Mouse (Mus musculus) layer of hippocampus, postnatal 36 days (tissue): ENCODE data around the gene Calr3. TPM values are rescaled to one million over a fixed set of nuclear protein-coding genes. Genes with fewer than 3 reads are reported as not detected.

Experiments used
- DNase-seq, 2 experiments: peaks; one replicate each; pipeline ENCODE4 v3.0.0; 2022
- microRNA-seq, 2 experiments: library from miRNA; unstranded; fragments of <30 nt; microRNA quantifications; one replicate each; pipeline ENCODE4 v1.2.0; 2021
- total RNA-seq, 2 experiments: library from RNA; stranded (reverse); gene quantifications; 2 replicates each; pipeline ENCODE4 v1.2.3; 2021

Gene Calr3
- total RNA-seq, 2 experiments from 2014 or later = 0.32 to 1.4 TPM

- no peak for DNase-seq
Measured at GRCm38 (mm10) chr8:72434952-72435351, 8.7 kb downstream of the Calr3 start.

- DNase-seq = no peak
Measured at GRCm38 (mm10) chr8:72429676-72430075, 14.0 kb downstream of the Calr3 start.

GRCm38 (mm10) chr8:72422926-72423325 is 20.7 kb downstream of the Calr3 start:
- DNase-seq = no peak

GRCm38 (mm10) chr8:72421362-72422335 is 22.0 kb downstream of the Calr3 start, which contains the start of gene Eps15l1:
Eps15l1 (minus strand) TSS chr8:72421460.
- peak; percentile 97 to 98 for DNase-seq

- DNase-seq = peak in 1 of 2 experiments; percentile 25
Measured at GRCm38 (mm10) chr8:72420571-72421361, 22.9 kb downstream of the Calr3 start.

- no peak for DNase-seq
Measured at GRCm38 (mm10) chr8:72418073-72418472, 25.6 kb downstream of the Calr3 start.

GRCm38 (mm10) chr8:72415252-72415651 is 28.4 kb downstream of the Calr3 start:
- DNase-seq = no peak

- DNase-seq = no peak
Measured at GRCm38 (mm10) chr8:72413839-72414238, 29.8 kb downstream of the Calr3 start.

- no peak for DNase-seq
Measured at GRCm38 (mm10) chr8:72409443-72409842, 34.2 kb downstream of the Calr3 start.

GRCm38 (mm10) chr8:72407878-72408277 is 35.8 kb downstream of the Calr3 start:
- no peak for DNase-seq

GRCm38 (mm10) chr8:72402981-72403380 is 40.7 kb downstream of the Calr3 start:
- DNase-seq = no peak

- no peak for DNase-seq
Measured at GRCm38 (mm10) chr8:72401381-72401780, 42.3 kb downstream of the Calr3 start.

- DNase-seq = no peak
Measured at GRCm38 (mm10) chr8:72385737-72386136, 57.9 kb downstream of the Calr3 start.

GRCm38 (mm10) chr8:72382395-72382794 is 61.3 kb downstream of the Calr3 start:
- no peak for DNase-seq

GRCm38 (mm10) chr8:72380656-72381055 is 63.0 kb downstream of the Calr3 start:
- no peak for DNase-seq

- DNase-seq = no peak
Measured at GRCm38 (mm10) chr8:72376900-72377299, 66.8 kb downstream of the Calr3 start.

- DNase-seq = no peak
Measured at GRCm38 (mm10) chr8:72376309-72376708, 67.4 kb downstream of the Calr3 start.

- no peak for DNase-seq
Measured at GRCm38 (mm10) chr8:72375161-72375560, 68.5 kb downstream of the Calr3 start.

Small RNAs within 50 kb of the gene (microRNA-seq; reads per million reads assigned to microRNA genes)
- 2.1 to 4.0 reads per million in 2 experiments for gene Mir7068

Other genes starting within 250 kb of the Calr3 start
- under 1 TPM in 1 of 2 experiments, not detected in 1; 0.48 TPM for gene Cib3, start 231.0 kb downstream of the Calr3 start, total RNA-seq
- not detected for gene Gm11034, start 230.2 kb downstream of the Calr3 start, total RNA-seq
- 10 to 100 TPM; 59.4 to 64.2 TPM for gene Fam32a, start 224.1 kb downstream of the Calr3 start, total RNA-seq
- 10 to 100 TPM; 74.5 to 94.0 TPM for gene Ap1m1, start 203.9 kb downstream of the Calr3 start, total RNA-seq
- gene Gm10282, start 138.6 kb downstream of the Calr3 start, total RNA-seq = 1 to 10 TPM; 7.7 to 9.7 TPM
- gene Klf2, start 124.8 kb downstream of the Calr3 start, total RNA-seq = 10 to 100 TPM; 16.4 to 18.5 TPM
- gene Eps15l1, start 22.4 kb downstream of the Calr3 start, total RNA-seq = 10 to 100 TPM; 63.6 to 73.8 TPM
- gene 1700030K09Rik, start within 50 bp of the Calr3 start, total RNA-seq = 10 to 100 TPM; 14.7 to 15.7 TPM
- gene Cherp, start 31.4 kb upstream of the Calr3 start, total RNA-seq = 10 to 100 TPM; 70.2 to 77.2 TPM
- gene Slc35e1, start 48.7 kb upstream of the Calr3 start, total RNA-seq = 10 to 100 TPM; 47.2 to 47.4 TPM
- gene Med26, start 104.4 kb upstream of the Calr3 start, total RNA-seq = 10 to 100 TPM in 1 of 2 experiments, 1 to 10 TPM in 1; 9.9 to 11.0 TPM
- 100 to 1,000 TPM; 101 to 105 TPM for gene Smim7, start 127.2 kb upstream of the Calr3 start, total RNA-seq
- 100 to 1,000 TPM; 121 to 127 TPM for gene Tmem38a, start 128.2 kb upstream of the Calr3 start, total RNA-seq
- 10 to 100 TPM; 47.1 to 57.8 TPM for gene Nwd1, start 202.8 kb upstream of the Calr3 start, total RNA-seq